Mouse (Mus musculus): ENCODE data around the gene E2f2.

The E2f2 gene

DNA sequence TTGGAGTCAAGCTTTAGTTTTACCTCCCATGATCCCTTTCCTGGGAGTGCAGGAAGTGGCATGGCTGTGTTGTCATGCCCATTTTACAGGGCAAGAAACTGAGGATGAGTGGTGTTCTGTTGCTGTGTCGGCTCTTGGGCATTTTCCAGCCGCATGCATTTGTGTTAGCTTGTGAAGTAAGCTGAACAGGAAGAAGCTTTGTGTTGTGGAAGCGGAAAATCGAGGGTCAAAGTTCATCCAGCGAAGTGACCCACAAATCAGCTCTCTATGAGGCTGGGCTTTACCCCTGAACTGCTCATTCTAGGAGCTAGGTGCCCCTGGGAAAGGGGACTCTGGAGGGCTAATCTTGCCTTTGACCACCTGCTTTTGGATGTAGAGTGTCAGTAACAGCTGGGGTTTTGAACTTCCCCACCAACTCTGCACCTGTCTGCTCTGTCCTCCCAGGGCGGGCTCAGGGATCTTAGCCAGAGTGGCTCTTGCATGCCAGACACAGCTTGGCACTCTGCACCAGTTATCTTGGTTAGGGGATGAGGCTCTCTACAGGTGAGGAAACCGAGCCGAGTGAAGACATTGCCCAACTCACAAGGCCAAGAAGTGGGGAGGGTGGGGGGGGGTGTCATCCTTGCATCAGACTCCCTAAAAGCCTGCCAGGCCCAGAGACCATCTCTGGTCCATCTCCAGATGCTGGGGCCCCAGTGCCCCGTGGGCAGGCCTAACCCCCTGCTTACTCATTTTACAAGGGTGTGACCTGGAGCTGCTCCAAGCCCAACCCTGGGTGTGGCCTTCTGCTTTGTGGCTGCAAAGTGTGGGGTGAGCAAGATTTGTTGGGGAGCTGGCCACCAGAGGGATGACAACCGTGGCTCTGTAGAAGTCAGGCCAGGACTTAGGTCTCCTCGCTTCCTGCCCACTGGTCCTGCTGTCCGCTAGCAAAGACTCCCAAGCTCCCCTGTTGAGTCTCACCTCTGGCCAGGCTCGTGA is 2.3 kb downstream of the E2f2 start:
- DNase-seq (ENCODE audit: low read depth, low spot score): peak; percentile 48

DNA sequence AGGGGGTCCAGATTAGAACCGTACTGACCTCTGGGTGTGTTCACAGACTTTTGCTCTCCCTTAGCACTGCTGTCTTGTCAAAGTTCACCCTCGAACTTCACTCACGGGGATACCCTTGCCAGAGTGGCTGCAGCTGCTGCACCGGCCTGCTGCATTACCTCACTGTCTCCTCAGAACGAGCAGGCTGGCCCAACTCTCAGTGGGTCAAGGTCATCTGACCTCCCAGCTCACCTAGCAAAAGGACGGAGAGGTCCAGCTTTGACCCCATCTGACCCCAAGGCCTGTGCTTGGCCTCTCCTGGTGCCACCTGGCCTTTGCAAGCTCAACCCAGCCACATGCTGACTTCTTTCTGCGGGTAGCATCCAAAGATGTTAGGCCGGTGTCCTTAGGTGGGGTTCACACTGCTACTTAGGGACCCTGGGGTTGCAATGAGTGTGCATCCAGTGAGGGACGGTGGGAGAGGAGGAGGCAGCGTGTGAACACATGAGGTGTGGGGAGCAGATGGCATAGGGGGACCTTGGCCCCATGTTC is 3.9 kb downstream of the E2f2 start:
- DNase-seq (ENCODE audit: low read depth, low spot score): no peak

DNA sequence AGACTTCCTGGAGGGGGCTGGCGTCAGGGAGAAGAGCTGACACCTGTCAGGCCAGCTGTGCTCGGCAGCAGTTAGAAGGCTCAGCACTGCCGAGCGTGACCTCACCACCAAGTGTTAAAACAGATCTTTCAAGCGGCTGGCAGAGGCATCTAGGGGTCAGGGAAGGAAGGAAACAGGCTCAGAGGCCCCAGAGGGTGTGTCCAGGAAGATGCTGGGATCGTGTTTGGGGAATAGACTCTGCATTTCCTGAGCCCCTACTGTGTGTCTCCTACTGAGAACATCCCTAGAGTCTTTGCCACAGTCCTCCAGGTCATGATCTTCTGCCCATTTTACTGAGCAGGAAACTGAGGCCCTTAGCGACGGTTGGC is 5.0 kb downstream of the E2f2 start:
- peak; percentile 40 for DNase-seq (ENCODE audit: low read depth, low spot score)

DNA sequence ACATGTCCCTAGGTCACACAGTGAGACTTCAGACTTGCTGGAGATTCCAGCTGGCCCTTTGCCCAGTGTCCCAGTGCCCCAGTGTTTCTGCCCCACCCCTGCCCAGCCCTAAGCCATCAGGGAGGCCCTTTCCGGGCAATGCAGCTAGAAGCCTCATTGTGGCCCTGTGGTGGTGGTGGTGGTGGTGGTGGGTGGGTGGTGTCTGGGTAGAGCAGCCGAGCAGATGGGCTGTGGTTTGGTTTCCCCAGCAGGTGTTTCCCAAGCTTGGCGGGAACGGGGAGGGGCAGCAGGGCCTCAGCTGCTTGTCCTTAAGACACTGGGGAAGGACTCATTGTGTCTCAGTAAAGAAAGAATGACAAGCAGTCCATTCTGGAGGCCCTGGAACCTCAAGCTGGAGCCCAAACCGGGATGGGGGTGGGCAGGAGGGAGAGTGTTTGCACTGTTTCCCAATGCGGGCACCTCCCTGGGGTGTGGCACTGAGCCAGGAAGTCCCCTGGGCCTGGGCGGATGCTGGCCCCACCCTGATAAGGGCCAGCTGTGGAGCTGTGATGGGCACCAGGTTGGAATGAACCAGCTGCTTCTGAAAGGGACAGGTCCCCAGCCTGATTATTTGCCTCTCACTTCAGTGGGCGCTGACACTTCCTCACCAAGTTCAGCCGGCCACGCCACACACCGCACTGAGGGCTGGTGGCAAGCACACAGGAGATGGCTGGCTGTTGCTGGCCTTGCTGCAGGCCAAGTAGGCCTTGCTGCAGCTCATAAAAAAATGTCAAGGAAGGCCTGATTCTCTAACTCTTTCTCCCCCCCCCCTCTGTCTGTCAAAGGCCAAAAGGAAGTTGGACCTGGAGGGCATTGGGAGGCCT is 5.6 kb downstream of the E2f2 start:
- DNase-seq (ENCODE audit: low read depth, low spot score): peak; percentile 74

DNA sequence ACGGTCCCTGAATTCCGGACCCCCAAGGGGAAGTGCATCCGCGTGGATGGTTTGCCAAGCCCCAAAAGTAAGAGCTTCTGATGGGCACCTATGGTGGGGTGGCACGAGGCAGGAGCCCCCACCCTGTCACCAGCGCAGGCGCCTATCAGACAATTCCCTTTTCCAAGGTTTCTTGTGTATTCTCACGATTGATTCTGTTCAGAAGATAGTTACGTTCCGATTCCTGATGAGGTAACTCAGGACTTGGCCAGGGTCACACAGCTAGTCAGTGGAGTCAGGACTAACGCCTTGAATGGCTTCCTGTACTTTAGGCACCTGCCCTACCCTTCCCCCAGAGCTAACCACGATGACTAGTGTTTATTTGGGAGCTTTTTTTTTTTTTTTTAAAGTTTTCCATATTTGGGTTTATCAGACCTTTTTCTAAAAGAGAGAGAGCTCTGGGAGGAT is 6.3 kb downstream of the E2f2 start:
- DNase-seq (ENCODE audit: low read depth, low spot score): peak; percentile 58

DNA sequence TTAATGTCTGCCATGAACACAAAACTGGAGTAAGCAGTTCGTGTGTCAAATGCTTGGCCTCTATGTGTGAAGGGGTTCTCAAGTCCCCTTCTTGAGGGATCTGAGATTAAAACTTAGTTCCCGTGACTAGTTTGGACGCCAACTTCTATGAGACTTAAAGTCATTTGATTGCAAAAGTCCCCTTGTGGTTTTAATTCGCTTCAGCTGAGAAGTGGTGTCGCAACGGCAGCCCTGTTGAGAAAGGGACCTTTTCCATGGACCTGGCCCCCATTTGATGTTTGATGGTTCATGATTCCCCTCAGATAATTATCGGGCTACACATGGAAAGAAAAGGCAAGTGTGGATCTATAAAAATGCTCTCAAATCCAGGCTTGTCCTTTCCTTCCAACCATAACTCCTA is 7.3 kb downstream of the E2f2 start:
- DNase-seq (ENCODE audit: low read depth, low spot score): peak; percentile 51

DNA sequence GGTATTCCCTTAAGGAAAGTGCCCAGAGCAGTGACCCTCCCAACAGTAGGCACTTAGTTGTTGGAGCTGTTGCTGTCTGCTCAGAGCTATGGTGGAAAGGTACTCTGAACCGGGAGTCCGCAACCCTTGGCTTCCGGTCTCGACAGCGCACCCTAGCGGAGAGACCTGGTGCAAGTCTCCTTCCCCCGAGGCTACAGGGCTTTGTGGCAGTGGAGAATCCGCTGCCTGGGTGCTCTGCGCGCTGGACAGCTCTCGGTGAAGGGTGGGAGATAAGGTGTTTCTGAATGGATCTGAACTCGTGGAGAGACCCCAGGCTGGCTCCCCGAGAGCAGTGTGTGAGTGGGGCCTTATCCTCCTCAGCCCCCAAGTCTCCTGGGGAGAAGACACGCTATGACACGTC is 7.8 kb downstream of the E2f2 start:
- DNase-seq (ENCODE audit: low read depth, low spot score): peak; percentile 96

DNA sequence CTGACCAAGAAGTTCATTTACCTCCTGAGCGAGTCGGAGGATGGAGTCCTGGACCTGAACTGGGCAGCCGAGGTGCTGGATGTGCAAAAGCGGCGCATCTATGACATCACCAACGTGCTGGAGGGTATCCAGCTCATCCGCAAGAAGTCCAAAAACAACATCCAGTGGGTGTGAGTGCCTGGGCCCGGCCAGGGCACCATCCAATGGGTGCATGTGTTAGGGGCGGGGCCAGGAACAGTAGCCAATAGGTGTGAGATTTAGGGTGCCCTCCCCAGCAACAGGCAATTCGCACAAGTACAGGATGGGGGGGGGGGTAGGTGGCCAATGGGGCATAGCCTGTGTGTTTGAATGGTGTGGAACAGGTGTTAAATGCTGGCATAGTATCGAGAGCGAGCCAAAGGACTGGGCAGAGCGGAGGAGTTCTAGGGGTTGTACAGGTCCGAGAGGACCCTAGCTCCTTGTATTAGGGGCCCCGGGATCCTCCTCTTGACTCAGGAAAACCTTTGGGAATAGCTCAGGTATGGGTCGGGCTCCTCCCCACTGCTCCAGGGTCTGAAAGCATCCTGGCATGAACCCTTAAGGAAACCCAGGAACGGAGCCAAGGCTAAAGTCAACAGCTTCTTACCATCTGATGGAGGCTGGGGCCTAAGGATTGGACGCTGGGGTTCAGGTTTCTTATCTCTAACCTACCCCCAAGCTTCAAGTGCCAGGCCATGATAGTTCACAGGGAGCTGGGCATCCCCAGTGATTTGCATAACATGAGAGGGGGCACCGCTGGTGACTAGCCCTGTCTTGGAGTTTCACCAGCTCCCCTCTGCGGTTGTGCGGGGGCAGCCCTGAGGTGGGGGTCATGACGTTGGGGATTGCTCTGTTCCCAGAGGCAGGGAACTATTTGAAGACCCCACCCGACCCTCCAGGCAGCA is 8.5 kb downstream of the E2f2 start:
- DNase-seq (ENCODE audit: low read depth, low spot score): peak; percentile 95

DNA sequence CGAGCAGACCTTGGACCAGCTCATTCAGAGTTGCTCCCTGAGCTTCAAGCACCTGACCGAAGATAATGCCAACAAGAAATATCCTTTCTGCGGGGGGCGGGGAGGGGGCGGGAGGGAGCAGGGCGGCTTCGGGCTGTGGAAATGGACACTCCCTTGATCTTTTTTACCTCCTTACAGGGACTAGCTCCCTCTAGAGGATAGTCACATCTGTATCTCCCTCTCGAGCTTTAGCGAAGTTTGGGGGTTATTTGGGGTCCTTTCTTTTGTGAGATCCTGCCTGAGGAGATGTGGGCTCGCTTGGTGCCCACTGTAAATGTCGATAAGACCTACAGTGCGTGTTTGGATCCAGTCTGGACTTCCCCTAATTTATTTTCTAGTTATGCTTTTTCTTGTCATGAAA is 9.2 kb downstream of the E2f2 start:
- peak; percentile 52 for DNase-seq (ENCODE audit: low read depth, low spot score)

DNA sequence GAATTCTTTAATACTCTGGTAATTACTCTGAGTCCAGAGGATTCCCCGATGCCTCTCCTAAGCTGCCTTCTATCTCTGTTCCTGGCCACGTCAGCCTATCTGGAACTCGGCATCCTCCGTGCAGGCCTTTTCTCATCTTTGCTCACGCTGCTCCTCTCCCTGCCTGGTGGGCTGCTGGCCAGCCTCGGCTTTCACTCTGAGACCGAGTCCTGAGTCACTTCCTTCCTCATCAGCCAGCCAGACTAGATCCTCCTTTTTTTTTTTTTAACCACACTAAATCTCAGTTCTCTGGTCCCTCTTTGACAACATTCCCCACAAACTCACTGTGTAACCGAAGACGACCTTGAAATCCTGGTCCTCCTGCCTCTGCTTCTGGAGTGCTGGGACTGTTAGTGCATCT is 13.2 kb downstream of the E2f2 start:
- no peak for DNase-seq (ENCODE audit: low read depth, low spot score)

DNA sequence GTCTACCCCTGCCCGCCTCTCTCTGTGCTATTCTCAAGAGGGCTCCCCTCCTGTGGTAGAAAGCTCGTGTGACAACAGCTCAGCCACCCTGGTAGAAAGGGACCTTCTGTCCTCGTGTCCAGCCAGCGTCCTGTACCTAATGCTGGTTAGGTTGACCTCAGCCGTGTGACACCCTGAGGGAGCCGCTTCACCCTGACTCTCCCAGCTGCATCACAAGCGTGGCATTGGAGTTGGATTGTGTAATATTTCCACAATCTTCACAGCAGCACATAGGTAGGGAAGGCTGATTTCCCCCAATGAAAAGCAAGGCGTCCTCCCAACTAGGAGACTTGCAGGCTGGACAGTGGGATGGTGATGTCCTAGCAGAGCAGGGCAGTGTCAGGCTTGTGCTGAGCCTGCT is 14.1 kb downstream of the E2f2 start:
- DNase-seq (ENCODE audit: low read depth, low spot score): no peak

DNA sequence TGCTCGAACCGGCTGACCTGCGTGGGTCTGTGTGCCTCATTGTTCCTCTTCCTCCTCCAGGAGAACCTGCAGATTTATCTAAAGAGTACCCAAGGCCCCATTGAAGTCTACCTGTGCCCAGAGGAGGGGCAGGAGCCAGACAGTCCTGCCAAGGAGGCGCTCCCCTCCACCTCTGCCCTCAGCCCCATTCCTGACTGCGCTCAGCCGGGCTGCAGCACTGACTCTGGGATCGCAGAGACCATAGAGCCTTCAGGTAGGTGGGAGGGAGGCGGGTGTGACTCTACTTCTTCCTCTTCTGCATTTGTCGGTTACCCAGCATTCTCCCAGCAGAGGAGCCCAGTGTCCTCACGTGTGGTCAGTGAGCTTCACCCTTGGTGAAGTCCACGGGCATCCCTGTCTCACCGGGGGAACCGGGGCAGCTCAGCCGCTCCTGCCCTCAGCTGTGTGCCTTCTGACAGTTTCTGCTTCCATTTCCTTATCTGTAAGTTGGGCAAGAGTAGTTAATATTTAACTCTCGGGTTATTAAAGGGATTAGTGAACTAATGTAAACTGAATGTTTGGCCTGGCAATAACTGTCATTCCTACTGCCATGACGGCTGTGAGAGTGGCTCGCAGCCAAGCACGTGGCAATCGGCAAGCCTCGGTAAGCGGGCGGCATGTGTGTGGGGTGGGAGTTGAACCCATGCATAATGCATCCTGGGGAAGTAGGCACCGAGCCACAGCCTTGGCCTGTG is 14.7 kb downstream of the E2f2 start:
- DNase-seq (ENCODE audit: low read depth, low spot score): no peak

DNA sequence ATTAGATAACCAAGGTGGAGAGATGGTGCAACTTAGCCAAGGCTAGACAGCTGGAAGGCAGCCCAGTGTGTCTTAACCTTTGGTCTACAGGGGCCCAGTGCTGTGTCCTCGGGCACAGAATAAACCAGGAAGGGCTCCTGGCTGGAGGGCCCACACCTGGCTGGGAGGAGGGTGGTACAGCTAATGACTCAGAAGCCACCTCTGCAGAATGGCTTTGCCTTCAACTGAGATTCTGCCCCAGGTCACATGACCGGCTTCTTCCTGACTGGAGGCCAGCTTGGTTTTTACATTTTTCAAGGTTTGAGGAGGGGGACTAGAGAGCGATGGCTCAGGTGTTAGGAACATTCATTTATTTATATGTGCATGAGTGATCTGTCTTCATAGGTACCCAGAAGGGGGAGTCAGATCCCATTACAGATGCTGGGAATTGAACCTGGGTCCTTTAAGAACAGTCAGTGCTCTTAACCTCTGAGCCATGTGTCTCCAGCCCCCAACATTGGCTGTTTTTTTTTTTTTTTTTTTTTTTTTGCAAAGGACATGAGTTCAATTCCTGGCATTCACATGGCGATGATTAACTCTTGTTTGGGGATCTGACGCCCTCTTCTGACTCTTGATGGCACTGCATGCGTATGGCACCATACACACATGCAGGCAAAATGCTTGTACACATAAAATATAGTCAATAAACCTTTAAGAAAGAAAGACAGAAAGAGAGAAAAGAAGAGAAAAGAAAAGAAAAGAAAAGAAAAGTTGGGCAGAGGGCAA is 17.0 kb downstream of the E2f2 start:
- DNase-seq (ENCODE audit: low read depth, low spot score): peak; percentile 73

DNA sequence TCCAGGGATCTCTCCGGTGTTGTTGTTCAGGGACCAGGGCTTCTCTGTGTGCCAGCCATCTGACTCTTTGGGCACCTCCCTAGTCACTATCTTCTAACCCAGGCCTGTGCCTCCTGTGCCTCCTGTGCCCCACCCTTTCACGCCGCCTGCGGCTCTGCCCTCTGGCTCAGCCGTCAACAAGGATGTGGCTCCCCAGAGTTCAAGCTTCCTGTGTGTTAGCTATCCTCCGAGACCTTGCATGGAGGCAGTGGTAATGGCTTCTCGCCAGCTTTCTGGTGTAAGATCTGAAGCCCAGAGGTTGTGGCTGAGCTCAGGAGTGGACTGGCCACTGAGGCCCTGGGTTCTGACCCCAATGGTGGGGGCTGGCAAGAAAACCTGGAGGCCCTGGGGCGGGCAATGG is 17.7 kb downstream of the E2f2 start:
- DNase-seq (ENCODE audit: low read depth, low spot score): peak; percentile 79

DNA sequence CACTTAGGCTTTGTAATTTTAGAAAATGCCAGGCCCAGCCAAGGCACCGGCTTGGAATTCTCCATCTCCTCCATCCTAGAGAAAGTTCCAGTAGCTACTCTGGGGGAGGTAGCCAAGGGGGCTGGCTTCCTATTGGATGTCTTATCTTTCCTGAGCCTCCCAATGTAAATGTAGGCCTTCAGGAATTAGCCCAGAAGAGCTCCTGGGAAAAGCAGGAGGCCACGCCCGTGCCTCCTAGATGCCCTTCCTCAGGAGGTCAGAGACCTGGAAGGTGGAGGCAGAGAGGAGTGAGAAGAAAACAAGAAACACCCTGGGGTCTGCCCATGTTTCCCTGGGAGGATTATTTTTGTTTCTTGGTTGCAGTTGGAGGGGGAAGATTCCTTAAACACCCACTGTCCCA is 21.4 kb downstream of the E2f2 start:
- DNase-seq (ENCODE audit: low read depth, low spot score): no peak

DNA sequence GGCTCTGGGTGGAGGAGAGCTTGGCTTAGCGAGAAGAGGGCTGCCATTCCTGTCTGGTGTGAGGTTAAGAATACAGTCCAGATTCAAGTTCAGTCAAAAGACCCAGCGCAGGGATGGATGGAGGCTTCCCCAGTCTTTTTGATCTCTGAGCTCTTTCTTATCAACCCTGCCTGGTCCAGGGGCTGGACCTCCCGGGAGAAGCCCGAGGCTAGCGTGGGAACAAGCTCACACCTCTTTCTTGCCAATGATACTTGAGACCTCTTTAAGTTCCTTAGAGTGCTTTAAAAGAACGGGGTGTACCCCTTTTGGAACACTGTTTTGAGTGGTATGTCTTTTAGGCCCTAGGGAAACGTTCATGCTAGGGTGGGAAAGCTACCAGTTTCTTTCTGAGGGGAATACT is 22.8 kb downstream of the E2f2 start:
- no peak for DNase-seq (ENCODE audit: low read depth, low spot score)

DNA sequence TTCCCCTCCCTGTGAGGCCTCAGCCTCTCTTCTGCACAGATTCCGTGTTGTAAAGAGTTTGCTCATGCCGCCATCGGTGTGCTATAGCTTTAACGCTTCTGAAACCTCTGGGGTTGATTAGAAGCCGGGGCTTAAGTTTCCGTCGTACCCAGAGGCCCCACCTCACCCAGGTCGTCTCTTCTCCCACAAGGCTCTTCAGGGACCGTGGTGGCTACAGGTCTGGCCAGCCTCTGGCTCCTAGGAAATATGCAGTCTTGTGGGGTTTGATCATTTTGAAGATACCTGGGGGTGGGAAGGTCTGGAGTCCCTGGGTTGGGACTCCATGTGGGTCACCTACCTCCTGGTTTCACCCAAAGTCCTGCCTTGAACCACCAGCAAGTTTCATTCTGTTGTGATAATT is 23.4 kb downstream of the E2f2 start:
- DNase-seq (ENCODE audit: low read depth, low spot score): no peak

DNA sequence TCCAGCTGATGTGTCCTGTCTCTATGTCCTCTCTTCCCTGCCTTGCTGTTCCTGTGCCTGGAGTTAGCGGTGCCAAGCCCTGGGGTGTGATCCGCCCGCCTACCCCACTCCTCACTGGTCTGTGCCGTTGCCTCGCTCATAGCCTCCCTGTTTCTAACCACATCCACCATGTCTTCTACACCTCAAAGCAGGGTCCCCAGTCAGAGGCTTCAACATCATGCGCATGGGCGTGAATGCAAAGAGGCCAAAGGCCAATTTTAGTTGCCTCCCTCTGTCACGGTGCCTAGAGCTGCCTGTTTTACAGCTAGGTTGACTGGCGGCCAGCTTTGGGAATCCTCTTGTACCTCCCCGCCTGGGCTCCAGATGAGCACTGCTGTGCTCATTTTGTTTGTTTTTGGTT is 24.0 kb downstream of the E2f2 start:
- DNase-seq (ENCODE audit: low read depth, low spot score): no peak

DNA sequence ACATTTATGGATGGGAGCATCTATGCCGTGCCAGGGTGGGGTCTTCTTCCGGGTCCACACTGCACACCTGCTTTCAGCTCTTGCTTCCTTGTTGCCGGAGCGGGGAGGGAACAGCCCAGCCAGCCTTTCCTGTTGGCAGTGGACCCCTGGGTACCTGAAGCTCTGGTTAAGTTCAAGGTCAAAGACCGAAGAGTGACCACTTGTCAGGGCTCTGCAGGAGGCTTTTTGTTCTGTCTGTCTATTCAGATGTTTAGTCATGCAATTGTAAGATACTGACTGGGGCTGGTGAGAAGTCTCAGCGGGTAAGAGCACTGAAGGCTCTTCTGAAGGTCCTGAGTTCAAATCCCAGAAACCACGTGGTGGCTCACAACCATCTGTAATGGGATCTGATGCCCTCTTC is 26.7 kb downstream of the E2f2 start:
- DNase-seq (ENCODE audit: low read depth, low spot score): no peak

Measured in CD4-positive, CD25-positive, alpha-beta regulatory T cell, adult 2 months (primary cell).